Mouse (Mus musculus): ENCODE data around the gene Zdhhc23. TPM values are rescaled to one million over a fixed set of nuclear protein-coding genes. Genes with fewer than 3 reads are reported as not detected.

Zdhhc23 gene
- 0.17 and 0.40 TPM in 2 replicates for polyA plus RNA-seq (2016; fragmentation: Nextera tagmentation; extraction: Ambion mirVana)

GRCm38 (mm10) chr16:43979328-43980109, at the start of gene Zdhhc23:
Zdhhc23 (minus strand) TSS chr16:43979791.
- H3K4me3 ChIP-seq: peak within 1 kb of the TSS; percentile 81
- H3K36me3 ChIP-seq: no peaks in the 10 kb centered on the region
- peaks cover 51% of the 10 kb centered on the region for H3K27me3 ChIP-seq (ENCODE audit: low read depth, poor library complexity, severe bottlenecking)
- H3K27ac ChIP-seq (replicated peaks): peak within 1 kb of the TSS; percentile 73
- 1% methylated on average over 103 of the region's 103 CpGs for WGBS
- H3K4me1 ChIP-seq: peaks cover 13% of the 10 kb centered on the region
- no peaks in the 10 kb centered on the region for H3K9me3 ChIP-seq (replicated peaks)
- peak; percentile 51 for DNase-seq (ENCODE audit: low spot score)

GRCm38 (mm10) chr16:44029273-44029672, 49.7 kb upstream of the Zdhhc23 start:
- DNase-seq (ENCODE audit: low spot score): no peak
- 77% methylated on average over 2 of the region's 2 CpGs for WGBS
- Histone ChIP-seq H3K27ac (replicated peaks) (no peak overlapping the region), H3K36me3 (no peaks in the 10 kb centered on the region), H3K4me3 (no peak overlapping the region), H3K4me1 (no peaks in the 10 kb centered on the region), H3K9me3 (replicated peaks) (no peaks in the 10 kb centered on the region), H3K27me3 (ENCODE audit: low read depth, poor library complexity, severe bottlenecking) (no peaks in the 10 kb centered on the region)

- Histone ChIP-seq H3K27ac (replicated peaks) (no peak overlapping the region), H3K4me3 (no peak overlapping the region), H3K4me1 (no peaks in the 10 kb centered on the region), H3K27me3 (ENCODE audit: low read depth, poor library complexity, severe bottlenecking) (no peaks in the 10 kb centered on the region), H3K9me3 (replicated peaks) (no peaks in the 10 kb centered on the region), H3K36me3 (no peaks in the 10 kb centered on the region)
- 92% methylated on average over 9 of the region's 9 CpGs for WGBS
- no peak for DNase-seq (ENCODE audit: low spot score)
Observed at GRCm38 (mm10) chr16:44026822-44027221, 47.2 kb upstream of the Zdhhc23 start.

- no peaks in the 10 kb centered on the region for H3K36me3 ChIP-seq
- H3K4me1 ChIP-seq: no peaks in the 10 kb centered on the region
- no peak overlapping the region for H3K4me3 ChIP-seq
- H3K27me3 ChIP-seq (ENCODE audit: low read depth, poor library complexity, severe bottlenecking): no peaks in the 10 kb centered on the region
- no peak overlapping the region for H3K27ac ChIP-seq (replicated peaks)
- WGBS: 78% methylated on average over 6 of the region's 6 CpGs
- H3K9me3 ChIP-seq (replicated peaks): no peaks in the 10 kb centered on the region
- no peak for DNase-seq (ENCODE audit: low spot score)
Observed at GRCm38 (mm10) chr16:44026210-44026609, 46.6 kb upstream of the Zdhhc23 start.

GRCm38 (mm10) chr16:44018986-44019548, 39.5 kb upstream of the Zdhhc23 start:
- H3K27me3 ChIP-seq (ENCODE audit: low read depth, poor library complexity, severe bottlenecking): no peaks in the 10 kb centered on the region
- H3K4me1 ChIP-seq: no peaks in the 10 kb centered on the region
- 89% methylated on average over 2 of the region's 2 CpGs for WGBS
- H3K27ac ChIP-seq (replicated peaks): no peak overlapping the region
- H3K9me3 ChIP-seq (replicated peaks): no peaks in the 10 kb centered on the region
- DNase-seq (ENCODE audit: low spot score): no peak
- no peaks in the 10 kb centered on the region for H3K36me3 ChIP-seq
- no peak overlapping the region for H3K4me3 ChIP-seq

GRCm38 (mm10) chr16:44018372-44018771, 38.8 kb upstream of the Zdhhc23 start:
- Histone ChIP-seq H3K27ac (replicated peaks) (no peak overlapping the region), H3K4me1 (no peaks in the 10 kb centered on the region), H3K27me3 (ENCODE audit: low read depth, poor library complexity, severe bottlenecking) (no peaks in the 10 kb centered on the region), H3K36me3 (no peaks in the 10 kb centered on the region), H3K4me3 (no peak overlapping the region), H3K9me3 (replicated peaks) (no peaks in the 10 kb centered on the region)
- DNase-seq (ENCODE audit: low spot score): no peak
- 66% methylated on average over 7 of the region's 7 CpGs for WGBS

- no peaks in the 10 kb centered on the region for H3K36me3 ChIP-seq
- no peak for DNase-seq (ENCODE audit: low spot score)
- no peaks in the 10 kb centered on the region for H3K9me3 ChIP-seq (replicated peaks)
- no peak overlapping the region for H3K4me3 ChIP-seq
- no peaks in the 10 kb centered on the region for H3K27me3 ChIP-seq (ENCODE audit: low read depth, poor library complexity, severe bottlenecking)
- no peak overlapping the region for H3K27ac ChIP-seq (replicated peaks)
- WGBS: 85% methylated on average over 4 of the region's 4 CpGs
- H3K4me1 ChIP-seq: no peaks in the 10 kb centered on the region
Observed at GRCm38 (mm10) chr16:44017707-44018106, 38.1 kb upstream of the Zdhhc23 start.

- no peaks in the 10 kb centered on the region for H3K4me1 ChIP-seq
- H3K27ac ChIP-seq (replicated peaks): no peak overlapping the region
- 26% methylated on average over 11 of the region's 11 CpGs for WGBS
- H3K9me3 ChIP-seq (replicated peaks): no peaks in the 10 kb centered on the region
- no peaks in the 10 kb centered on the region for H3K36me3 ChIP-seq
- no peak overlapping the region for H3K4me3 ChIP-seq
- no peaks in the 10 kb centered on the region for H3K27me3 ChIP-seq (ENCODE audit: low read depth, poor library complexity, severe bottlenecking)
- no peak for DNase-seq (ENCODE audit: low spot score)
Observed at GRCm38 (mm10) chr16:44016164-44016563, 36.6 kb upstream of the Zdhhc23 start.

GRCm38 (mm10) chr16:44015416-44016158, 36.0 kb upstream of the Zdhhc23 start:
- no peak overlapping the region for H3K4me3 ChIP-seq
- no peak overlapping the region for H3K27ac ChIP-seq (replicated peaks)
- H3K9me3 ChIP-seq (replicated peaks): no peaks in the 10 kb centered on the region
- H3K36me3 ChIP-seq: no peaks in the 10 kb centered on the region
- no peak for DNase-seq (ENCODE audit: low spot score)
- H3K27me3 ChIP-seq (ENCODE audit: low read depth, poor library complexity, severe bottlenecking): no peaks in the 10 kb centered on the region
- 75% methylated on average over 16 of the region's 16 CpGs for WGBS
- H3K4me1 ChIP-seq: no peaks in the 10 kb centered on the region

GRCm38 (mm10) chr16:44011010-44011409, 31.4 kb upstream of the Zdhhc23 start:
- no peak overlapping the region for H3K27ac ChIP-seq (replicated peaks)
- H3K9me3 ChIP-seq (replicated peaks): no peaks in the 10 kb centered on the region
- no peaks in the 10 kb centered on the region for H3K36me3 ChIP-seq
- no peak overlapping the region for H3K4me3 ChIP-seq
- no peaks in the 10 kb centered on the region for H3K27me3 ChIP-seq (ENCODE audit: low read depth, poor library complexity, severe bottlenecking)
- 80% methylated on average over 5 of the region's 5 CpGs for WGBS
- DNase-seq (ENCODE audit: low spot score): no peak
- H3K4me1 ChIP-seq: no peaks in the 10 kb centered on the region

GRCm38 (mm10) chr16:44002086-44002485, 22.5 kb upstream of the Zdhhc23 start:
- H3K36me3 ChIP-seq: no peaks in the 10 kb centered on the region
- H3K27me3 ChIP-seq (ENCODE audit: low read depth, poor library complexity, severe bottlenecking): no peaks in the 10 kb centered on the region
- no peak for DNase-seq (ENCODE audit: low spot score)
- H3K9me3 ChIP-seq (replicated peaks): no peaks in the 10 kb centered on the region
- no peaks in the 10 kb centered on the region for H3K4me1 ChIP-seq
- no peak overlapping the region for H3K27ac ChIP-seq (replicated peaks)
- 71% methylated on average over 5 of the region's 5 CpGs for WGBS
- no peak overlapping the region for H3K4me3 ChIP-seq

- H3K36me3 ChIP-seq: no peaks in the 10 kb centered on the region
- WGBS: 83% methylated on average over 5 of the region's 5 CpGs
- no peaks in the 10 kb centered on the region for H3K4me1 ChIP-seq
- H3K9me3 ChIP-seq (replicated peaks): no peaks in the 10 kb centered on the region
- H3K27me3 ChIP-seq (ENCODE audit: low read depth, poor library complexity, severe bottlenecking): no peaks in the 10 kb centered on the region
- no peak for DNase-seq (ENCODE audit: low spot score)
- H3K4me3 ChIP-seq: no peak overlapping the region
- H3K27ac ChIP-seq (replicated peaks): no peak overlapping the region
Observed at GRCm38 (mm10) chr16:43999541-43999940, 19.9 kb upstream of the Zdhhc23 start.

- DNase-seq (ENCODE audit: low spot score): no peak
- H3K36me3 ChIP-seq: no peaks in the 10 kb centered on the region
- H3K27ac ChIP-seq (replicated peaks): no peak overlapping the region
- no peaks in the 10 kb centered on the region for H3K27me3 ChIP-seq (ENCODE audit: low read depth, poor library complexity, severe bottlenecking)
- WGBS: 85% methylated on average over 8 of the region's 8 CpGs
- H3K9me3 ChIP-seq (replicated peaks): no peaks in the 10 kb centered on the region
- H3K4me3 ChIP-seq: no peak overlapping the region
- H3K4me1 ChIP-seq: no peaks in the 10 kb centered on the region
Observed at GRCm38 (mm10) chr16:43999111-43999510, 19.5 kb upstream of the Zdhhc23 start.
